Mouse (Mus musculus) thymus, postnatal 14 days (tissue): ENCODE measurements at regions not wholly inside any gene's neighbourhood (a gene's known extent, or its start where the extent isn't known, plus 50 kb on each side); places are given as distances from the start of the nearest gene placed in this dataset.

Experiments used
- DNase-seq: peaks from one replicate; pipeline ENCODE4 v3.0.0; 2021

DNA sequence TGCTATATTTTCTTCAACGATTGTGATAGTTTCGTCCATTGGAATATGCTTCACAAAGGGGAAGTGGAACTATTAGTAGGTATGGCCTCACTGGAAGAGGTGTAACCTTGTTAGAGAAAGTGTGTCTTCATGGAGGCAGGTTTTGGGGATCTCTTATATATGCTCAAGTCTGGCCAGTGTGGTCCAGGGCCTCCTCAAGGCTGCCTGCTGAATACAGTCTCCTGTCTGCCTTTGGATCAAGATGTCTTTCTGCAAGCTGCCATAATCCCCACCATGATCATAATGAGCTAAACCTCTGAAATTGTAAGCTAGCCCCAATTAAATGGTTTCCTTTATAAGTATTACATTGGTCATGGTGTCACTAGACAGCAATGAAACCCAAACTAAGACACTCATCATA is 384.3 kb downstream of the Btbd3 start:
- DNase-seq = no peak

DNA sequence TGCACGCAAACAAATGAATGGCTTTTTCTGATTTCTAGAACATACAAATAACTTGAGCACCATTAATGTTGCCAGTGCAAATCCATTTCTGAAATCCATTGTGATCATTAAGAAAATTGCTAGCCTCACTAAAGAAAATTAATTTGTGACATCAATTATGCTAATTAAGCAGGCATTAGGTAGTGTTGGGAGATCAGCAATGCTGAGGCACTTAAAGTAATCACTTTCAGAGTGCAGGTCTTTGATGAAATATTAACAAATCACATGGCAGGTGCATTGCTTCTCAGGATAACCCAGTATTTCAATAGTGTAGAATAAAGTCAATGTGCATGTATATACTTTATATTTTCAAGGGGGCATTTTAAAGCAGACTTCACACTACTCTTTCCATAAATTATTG is 385.0 kb downstream of the Btbd3 start:
- DNase-seq = no peak

DNA sequence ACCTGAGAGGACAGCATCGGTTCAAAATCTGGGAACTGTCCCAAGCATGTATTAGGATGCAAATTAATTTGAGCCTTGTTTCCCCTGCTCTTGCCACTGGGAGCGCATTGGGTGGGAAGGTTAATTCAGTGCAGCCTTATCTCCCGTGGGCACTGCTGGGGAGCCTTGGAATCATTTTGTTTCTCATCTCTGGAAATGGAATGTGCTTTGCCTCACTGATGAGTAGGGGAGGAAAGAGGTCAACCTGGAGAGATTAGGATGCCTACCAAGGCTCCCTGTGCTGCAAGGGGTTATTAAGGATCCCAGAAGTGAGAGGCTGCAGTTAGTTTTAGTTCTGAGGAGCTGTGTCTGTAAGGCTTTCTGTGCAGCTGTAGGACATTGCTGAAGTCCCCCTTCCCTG is 392.3 kb downstream of the Btbd3 start:
- no peak for DNase-seq

DNA sequence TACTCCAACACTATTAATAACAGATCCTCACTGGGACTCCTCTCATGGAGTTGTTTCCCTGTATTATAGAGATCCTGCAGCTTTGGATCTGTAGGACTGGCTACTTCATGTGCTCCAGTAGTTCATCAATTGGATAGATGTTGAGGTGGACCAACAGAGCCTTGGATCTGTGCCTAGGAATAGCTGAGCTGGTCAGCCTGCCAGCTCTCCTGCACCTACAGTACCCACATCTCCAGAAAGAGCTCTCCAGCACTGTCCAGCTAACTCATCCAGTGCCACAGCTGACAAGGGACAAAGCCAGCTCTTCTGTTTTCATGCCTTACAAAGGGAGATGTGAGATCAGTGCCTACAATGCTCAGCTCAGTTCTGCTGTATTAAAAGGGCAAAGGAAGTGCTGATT is 403.0 kb downstream of the Btbd3 start:
- no peak for DNase-seq

DNA sequence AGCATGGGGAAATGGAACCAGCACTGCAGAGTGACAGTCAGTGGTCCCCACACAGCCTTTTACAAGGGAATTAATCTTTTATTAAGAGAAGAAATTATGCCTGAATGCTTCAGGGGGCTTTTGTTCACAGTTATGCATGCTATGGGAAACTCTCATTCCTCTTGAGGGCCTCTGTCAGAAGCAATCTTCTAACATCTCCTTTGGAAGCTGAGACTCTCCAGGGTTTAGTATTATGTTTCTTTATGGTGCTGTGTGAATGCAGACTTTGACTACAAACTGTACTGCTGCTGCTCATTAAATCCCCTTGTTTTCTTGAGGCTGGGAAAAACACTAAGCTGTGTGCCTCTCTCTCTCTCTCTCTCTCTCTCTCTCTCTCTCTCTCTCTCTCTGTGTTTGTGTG is 413.9 kb downstream of the Btbd3 start:
- DNase-seq = no peak

DNA sequence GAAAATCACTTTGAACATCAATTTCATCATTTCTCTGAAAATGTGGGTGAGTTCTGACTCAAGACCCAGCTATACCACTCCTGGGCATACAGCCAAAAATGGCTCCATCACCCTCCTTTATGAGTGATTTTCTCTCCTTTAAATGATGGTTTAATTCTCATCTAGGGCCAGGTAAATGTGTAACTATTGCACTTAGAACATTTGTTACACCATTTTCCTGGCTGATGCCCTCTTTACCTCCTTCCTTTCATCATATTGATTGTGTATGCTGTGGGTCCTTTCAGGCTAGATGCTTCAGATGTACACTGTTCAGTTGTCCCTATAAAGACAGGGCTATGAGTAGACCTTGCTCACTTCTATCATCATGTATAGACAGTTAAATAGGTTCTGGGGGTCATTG is 418.4 kb downstream of the Btbd3 start:
- DNase-seq = no peak

DNA sequence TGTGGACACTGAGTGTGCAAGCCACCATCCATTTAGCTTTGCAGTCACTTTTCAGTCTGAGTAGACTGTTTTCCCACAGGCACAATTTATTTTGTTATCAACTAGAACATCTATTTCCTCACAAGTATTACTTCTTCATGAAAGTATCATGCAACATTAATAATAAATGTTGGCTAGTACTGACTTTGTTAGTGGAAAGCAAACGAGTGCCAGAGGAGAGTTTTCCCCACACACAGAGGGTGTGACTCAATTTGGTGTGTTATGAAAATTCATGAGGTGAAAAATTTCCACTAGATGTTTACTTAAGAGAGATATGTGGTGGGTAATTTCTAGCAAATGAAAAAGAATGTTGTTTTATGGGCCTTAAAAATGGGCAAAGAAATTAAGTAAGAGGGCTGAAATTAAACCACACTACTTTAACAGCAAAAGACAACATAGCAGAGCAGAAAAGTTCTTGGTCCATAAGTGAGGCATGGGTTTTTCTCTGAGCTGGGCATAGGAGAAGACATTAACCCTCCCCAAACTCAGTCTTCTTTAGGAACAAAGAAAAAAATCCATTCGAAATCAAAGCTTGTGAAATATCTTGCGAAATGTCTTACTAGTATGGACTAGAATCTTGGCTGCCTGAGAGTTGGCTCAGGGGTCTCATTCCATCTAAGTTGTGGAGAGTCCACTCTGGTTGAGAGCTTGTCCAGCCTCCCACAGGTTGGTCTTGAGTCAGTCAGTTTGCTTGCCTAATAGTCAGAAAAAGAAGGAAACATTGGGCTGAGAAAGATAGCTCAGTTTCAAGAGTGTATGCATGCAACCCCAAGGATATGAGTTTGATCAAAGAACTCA is 419.1 kb downstream of the Btbd3 start:
- DNase-seq = no peak

DNA sequence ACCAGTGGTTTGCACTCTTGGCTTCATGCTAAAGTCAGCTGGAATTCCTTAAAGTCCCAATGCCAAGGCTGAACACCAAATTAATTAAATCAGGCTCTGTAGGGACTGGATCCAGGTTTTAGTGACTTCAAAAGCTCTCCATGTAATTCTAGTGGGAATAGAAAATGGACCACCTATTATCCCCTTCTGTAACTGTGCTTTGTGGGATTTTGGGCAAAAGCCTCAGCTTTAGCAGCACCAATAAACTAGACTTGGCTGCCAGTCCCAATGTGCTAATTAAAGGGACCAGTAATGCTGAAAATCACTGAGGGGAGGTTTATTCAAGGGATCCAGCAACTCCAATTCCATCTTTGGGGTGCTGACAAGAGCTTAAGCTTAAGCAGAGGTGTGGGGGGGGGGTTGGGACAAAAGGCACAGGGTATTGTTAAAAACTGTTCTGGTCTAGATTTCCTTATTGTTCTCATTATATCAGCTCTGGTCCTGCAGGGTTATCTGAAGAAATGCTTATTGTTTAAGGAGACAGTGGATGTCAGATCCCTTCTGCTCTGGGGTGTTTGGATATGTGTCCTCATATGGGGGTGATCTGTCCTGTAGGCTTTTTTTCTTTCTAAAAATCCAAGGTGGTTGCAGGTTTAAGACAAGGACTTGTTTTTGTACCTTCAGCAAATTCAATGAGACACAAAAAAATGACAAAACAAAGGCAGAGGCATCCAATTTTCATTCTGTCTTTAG is 431.9 kb downstream of the Btbd3 start:
- DNase-seq = no peak

DNA sequence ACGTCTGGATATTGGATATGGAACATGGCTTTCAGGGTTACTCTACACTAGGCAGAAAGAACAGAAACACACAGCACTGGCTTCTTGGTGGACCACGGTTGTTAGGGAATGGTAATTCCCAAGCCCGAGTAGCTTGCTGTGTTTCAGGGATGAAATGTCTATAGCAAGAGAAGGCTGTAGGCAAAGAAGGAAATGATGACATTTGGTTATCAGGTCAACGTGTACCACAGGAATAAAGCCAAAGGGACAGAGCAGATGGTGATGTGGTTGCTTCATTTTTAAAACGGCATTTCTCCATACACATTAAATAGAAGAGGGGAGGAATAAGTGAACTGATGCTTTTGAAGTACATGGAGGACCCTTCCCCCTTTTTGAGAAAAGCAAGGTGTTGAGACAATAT is 433.1 kb downstream of the Btbd3 start:
- no peak for DNase-seq

DNA sequence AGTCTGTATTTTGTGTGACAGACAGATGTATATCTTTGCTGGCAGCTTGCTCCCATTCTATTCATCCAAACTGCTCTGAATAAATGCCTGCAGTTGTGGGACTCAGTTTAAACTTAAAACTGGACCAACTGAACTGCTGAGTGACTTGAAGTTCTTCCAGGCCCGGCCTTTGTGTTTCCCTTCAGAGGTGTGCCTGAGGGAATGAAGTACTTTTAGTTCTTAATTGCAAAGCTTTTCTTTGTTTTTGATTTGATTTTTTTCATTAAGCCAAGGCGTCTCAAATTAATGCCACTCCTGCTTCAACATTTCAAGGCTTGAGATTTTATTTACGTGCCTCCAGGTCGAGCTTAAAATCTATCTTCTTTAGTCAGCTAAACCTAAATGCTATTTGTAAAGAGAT is 446.4 kb downstream of the Btbd3 start:
- no peak for DNase-seq

DNA sequence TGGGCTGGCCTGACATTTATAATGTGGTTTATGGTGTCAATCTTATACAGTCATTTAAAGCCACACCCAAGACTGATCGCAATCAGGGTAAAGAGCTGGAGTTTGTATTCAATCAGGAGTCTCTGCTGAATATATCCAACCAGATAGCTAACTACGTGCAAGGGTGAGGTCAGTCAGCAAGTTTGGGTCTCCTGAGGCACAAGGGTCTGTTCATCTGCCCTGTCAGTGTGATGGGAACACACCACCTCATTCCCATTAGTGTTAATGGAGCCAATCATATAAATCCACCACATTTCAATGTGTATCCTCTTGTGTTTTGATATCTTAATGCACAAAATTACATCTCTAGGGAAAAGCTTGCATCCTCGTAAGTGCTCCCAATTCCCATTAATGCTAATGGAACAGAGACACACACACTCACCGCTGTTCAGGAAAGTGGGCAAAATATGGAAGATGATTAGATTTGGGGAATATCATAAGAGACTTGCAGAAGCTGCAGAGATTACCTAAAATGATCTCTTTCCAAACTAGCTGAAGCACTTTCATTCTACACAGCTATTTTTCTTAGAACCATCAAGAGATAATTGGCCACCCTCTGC is 447.7 kb downstream of the Btbd3 start:
- DNase-seq = no peak

DNA sequence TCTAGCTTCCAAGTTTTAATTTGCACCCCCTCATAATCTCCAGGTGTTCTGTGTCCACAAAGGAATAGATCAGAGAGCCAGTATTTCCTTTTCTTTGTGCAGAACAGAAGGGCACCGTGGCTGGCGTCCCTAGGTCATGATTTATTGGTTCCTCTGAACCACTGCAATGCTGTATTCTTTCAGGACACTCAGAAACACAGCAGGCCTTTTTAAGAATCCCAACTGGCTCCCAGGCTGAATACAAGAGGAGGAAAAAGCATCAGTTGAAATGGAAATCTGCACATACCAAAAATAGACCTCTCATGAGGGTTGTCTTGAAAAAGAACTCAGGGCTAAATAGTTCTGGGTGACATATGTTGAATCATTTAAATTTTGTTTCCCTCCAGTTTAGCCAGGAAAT is 452.4 kb downstream of the Btbd3 start:
- no peak for DNase-seq

DNA sequence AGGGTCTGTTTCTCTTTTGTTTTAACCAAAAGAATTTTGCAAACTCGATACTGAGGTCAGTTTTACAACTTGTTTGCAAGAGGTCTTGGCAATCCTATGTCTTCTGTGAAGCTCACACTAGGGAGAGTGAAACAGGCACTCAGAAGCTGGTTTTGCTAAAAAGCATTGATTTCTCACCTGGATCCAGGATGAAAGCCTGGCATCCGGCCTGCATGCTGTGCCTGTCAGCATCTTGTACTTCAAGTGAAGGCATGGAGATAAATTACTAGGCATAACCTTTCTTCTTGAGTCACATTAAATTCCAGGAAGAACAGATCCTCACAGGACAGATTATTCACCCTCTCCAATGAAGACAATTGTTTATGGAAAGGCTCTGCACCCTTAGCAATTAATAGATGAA is 477.5 kb downstream of the Btbd3 start:
- DNase-seq = no peak

DNA sequence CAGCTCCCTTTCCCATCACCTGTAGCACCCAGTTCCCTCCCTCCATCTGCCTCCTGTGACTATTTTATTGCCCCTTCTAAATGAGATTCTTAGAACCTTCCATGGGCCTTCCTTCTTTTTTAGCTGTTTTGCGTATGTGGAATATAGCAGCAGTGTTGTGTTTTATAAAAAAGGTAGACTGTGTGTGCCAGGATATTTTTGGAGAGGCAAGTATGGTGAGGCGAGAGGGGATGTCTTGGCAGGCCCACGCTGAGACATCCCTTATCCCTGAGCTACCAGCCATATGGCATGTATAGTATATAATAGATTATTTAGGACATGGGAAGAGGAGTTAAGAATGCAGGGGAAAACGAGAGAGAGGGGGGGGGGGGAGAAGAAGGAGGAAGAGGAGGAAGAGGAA is 488.4 kb downstream of the Btbd3 start:
- no peak for DNase-seq

DNA sequence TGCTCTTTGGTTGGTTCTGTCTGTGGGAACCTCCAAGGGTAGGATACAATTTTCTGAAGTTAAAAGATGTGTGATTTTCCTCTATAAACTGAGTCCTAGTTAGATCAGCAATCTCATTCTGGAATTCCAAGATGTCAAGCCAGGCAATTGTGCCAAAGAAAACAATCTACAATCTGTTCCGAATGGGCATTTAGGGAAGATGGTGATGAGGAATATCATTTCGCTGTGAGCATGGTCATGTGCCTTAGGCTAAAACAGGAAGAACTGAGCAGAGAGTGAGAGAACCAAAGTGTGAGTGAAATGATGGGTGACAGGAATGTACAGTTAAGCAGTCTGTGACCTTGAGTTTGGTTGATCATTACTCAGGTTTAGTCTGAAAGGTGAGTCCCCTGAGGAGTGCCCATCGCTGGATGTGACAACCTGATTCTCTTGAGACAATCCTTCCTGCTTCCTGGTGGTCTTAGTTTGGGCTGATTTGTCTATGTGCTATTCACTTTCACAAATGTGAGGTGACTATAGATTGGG is 504.1 kb downstream of the Btbd3 start:
- DNase-seq = no peak

DNA sequence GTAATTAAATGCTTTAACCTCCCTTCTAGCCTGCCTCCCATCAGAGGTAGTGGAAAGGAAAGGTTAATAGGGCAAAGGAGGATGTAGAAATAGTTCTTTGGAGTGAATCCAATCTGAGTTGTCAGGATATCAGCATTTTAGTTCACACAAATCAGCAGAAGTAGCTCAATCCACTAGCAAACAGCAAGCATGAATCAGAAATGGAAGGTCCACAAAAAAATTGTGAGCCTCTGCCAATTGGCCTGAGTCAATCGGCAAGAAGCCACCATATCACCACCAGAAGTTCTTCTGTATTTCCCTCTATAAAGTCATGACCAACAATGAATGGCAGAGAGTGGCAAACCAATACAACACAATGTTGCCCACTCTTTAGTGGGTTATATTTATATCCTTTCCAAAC is 505.0 kb downstream of the Btbd3 start:
- DNase-seq = no peak

DNA sequence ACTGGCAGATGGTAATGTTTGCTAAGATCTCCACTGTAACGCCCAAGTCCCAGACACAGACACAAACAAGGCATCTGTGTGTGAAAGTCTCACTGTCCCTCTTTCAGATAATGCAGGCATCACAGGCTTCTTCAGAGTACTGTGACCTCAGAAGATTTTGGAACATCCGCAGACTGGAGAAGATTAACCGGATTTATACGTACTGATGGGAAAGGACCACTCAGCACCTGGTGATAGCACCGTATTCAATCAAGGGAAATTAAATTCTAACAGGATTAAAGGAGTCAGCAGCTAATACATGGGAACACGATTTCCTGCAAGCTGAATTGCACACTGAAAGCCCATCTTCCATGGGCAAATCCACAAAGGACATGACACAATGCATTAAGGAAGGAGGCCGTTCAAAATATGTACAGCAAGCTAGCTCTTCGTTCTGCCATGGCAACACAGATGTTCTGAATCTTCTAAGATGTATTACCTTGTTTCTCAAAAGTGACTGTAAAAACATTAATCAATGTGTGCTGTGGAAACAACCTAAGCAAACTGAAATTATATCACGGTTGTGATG is 510.0 kb downstream of the Btbd3 start:
- no peak for DNase-seq

DNA sequence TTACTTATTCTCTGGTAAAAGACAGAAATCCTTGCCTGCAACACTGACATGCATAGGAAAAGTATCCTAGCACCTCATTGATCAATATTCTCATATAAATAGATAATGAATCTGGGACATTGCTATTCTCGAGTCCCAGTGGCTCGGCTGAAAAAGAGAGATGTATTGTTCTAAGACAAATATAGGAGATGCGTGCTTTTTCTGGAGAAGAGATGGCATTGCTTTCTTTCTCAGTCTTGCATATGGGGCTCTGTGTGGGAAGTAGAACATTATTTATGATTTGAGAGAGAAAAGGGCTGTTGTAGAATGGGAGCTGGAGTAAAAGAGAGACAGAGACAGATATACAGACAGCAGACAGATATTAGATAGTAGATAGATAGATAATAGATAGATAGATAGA is 527.4 kb downstream of the Btbd3 start:
- no peak for DNase-seq

DNA sequence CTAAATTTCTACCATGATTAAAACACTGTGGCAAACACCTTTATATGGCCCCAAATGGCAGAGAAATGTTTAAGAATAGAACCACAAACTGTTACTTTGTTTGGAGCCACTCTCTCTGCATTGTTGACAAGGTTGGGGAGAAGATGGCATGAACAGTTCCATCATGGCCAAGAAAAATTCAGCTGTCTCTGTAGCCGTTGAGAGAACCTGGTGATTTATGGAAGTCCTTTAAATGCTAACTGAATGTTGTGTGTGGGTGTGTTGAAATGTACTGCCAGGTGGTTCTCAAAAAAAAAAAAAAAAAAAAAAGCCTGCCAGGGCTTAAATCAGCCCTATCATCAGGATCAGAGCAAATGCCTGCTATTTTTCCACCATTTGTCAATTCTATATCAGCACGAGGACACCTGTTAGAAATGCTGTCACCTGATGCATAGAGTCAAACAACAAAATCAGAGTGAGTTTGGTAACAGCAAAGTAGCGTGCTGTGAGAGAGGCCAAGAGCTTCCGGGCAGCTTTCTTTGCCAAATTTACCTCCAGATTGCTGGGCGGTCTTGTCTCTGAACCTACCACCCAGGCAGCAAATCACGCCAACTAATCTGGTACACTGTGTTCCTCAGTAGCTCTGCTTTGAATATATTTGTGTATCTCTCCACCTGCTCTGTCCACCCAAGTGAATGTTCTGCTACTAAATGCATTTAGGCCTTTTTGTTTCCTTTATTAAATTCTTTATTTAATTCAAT is 536.5 kb downstream of the Btbd3 start:
- no peak for DNase-seq

DNA sequence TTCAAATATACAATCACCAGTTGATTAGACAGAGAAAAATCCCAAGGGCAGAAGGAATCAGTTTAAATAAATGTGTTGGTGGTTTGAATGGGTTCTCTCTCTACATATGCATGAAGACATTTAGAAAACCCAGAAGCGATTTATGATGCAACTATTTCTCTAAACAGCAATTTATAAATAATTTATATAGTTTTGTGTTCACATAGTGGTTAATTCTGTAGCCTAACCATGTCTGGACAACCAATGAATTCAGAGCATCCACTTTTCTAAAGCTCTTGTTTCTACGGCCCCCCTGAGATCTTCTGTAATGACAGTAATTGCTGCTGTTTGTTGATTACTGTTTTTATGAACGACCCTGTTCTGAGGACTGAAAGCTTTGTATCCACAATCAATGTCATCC is 549.8 kb downstream of the Btbd3 start:
- DNase-seq = no peak

DNA sequence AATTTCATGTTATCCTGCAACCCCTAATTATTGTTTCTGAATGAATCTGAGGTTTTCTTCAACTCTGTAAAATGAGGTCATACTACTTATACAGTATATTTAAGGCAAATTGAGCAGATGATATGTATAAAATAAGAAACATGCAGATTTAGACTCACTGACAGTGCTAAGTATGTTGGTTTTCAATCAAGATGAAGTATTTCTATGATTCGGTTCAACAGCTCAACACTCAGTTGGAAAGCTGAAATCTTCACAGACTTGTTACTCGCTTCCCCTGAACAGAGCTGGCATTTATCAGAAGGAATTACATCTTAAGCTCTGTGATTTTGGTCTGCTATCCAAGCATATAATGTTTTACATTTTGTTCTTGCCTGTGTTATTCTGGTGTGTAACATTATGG is 553.4 kb downstream of the Btbd3 start:
- no peak for DNase-seq

DNA sequence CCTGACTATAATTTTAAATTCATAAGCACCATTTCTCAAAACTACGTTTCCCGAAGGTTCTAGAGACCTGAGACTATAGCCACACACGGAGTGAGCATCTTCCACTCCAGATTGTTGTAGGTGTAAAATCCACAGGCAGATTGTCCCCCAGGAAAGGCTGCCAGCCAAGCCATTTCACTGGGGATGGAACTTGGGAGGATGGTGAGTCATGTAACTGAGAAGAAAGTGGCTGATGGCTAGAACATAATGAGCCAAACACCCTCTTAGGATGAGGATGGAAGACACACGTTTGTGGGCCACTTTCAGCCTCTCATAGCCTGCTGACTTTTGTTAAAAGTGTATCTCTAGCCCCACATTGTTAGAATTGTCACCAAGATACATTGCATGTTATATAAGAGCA is 564.1 kb downstream of the Btbd3 start:
- no peak for DNase-seq

DNA sequence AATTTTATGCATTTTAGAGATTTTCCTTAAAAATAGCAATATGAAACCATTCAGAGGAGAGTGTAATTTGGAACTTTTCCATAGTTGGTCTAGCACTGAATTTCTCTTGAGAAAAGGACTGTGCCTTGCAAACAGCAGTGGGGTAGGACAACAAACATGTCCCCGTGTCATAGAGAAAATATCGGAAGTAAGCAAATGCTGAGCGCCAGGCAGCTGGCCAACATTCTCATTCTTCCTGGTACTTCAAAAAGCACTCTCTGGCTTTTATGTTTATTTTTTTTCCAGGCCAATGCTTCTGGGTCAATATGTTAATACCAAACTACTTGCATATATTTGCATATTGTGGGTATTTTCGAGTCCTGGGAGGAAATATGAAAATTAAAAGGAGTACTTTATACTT is 568.5 kb downstream of the Btbd3 start:
- no peak for DNase-seq
